Mouse (Mus musculus) naive thymus-derived CD4-positive, alpha-beta T cell, adult 5 months (primary cell): ENCODE results near the gene Col4a6. TPM values are rescaled to one million over a fixed set of nuclear protein-coding genes. Genes with fewer than 3 reads are reported as not detected.

Source experiments
- polyA plus RNA-seq: library from polyadenylated mRNA; unstranded; fragments of 100-300 nt; shearing (Covaris generic); gene quantifications from one replicate; pipeline ENCODE4 v1.2.1, GENCODE M21; 2017

Col4a6 gene
- not detected for polyA plus RNA-seq

DNA sequence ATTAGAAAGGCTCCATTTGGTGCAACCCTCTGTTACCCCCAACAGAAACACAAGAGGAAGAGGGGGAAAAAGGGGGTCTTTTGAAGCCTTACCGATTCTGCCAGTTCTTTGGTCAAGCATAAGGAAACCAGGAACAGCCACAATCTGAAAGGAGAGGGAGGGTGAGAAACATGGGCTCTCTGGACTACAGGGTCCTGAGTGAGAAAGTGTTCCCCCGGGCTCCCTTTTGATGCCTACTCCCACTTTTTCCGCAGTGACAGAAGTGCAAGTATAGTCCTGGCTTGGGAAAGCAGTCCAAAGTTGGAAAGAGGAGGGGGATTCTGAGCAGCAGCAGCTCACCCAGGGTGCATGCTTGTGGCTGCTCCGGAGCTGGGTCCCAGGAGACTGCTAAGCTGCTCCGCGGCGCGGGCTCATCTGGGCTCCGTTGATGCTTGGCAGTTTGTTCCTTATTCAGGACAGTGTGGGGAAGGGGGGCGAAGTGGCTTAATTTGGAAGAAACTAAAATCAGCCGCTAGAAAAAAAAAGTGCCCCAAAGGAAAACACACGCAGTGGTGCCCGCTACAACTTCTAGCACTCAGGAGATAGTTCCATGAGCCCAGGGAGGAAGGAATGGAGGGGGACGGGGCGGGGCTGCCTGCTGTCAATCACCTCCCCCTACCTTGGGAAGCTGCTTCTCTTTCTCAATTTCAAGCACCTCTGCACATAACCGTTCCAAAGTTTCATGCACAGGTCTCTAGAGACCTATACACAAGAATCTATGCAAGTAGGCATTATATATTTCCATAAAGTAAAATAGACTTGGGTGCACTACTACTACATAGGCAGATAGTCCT lies at the start of gene Col4a6:
Gene Col4a6 (minus strand): TSS at position 607 of the 833 bp plus-strand sequence.

DNA sequence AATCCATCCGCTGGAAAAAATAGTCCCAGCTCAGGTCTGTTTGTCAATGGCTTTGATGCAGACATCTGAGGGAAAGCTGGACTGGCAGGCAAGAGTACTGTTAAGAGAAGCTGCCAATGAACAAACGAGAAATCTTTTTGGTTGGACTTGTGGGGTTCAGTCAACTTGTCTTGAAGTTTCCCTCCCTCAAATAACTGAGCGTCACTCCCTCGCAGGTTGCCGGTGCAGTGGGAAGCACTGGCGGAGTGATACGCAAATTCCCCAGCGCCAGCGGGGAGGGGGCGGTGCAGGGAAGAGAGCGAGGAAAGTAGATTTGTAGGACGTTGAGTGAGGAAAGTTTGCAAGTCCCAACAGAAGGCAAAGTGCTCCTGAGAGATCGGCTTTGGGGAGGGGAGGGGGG lies 1.2 kb upstream of the Col4a6 start, which contains the start of gene Col4a5:
Gene Col4a5 (plus strand): TSS at position 276 of the 400 bp plus-strand sequence.

Other genes with a start within 250 kb of the Col4a6 start
- not detected for gene Col4a5, start 1.3 kb upstream of the Col4a6 start, polyA plus RNA-seq